Mouse (Mus musculus): ENCODE results near the gene Olfr1111. TPM values are rescaled to one million over a fixed set of nuclear protein-coding genes. Genes with fewer than 3 reads are reported as not detected.
"Not testable (repeated sequence)": the region's sequence is repeated elsewhere in the genome, so short reads cannot be mapped to it uniquely, and the experiment has no call there.

Gene Olfr1111
- not detected in 2 replicates for polyA plus RNA-seq (2015; fragmentation: Nextera tagmentation; extraction: Ambion mirVana)

GRCm38 (mm10) chr2:87152524-87152923, at the start of gene Olfr1111:
Gene Olfr1111, minus strand, starts transcription at chr2:87152624.
- no peak for DNase-seq
- no peak for TF ChIP-seq CTCF (IDR thresholded peaks at IDR 0.05; ENCODE audit: low read depth)
- TF ChIP-seq EP300 (IDR thresholded peaks at IDR 0.05; ENCODE audit: low read depth): no peak
- no peak for ATAC-seq
- Histone ChIP-seq H3K27me3 (ENCODE audit: insufficient read depth, low read length) (no peaks in the 10 kb centered on the region), H3K4me1 (ENCODE audit: insufficient read depth) (no peaks in the 10 kb centered on the region), H3K9me3 (ENCODE audit: low read length) (no peaks in the 10 kb centered on the region), H3K4me3 (ENCODE audit: low read depth, low read length) (no peak within 1 kb of the TSS), H3K27ac (ENCODE audit: low read depth) (no peak within 1 kb of the TSS), H3K9ac (replicated peaks) (no peak within 1 kb of the TSS), H3K4me2 (ENCODE audit: low read depth, low read length) (no peak within 1 kb of the TSS), H3K36me3 (replicated peaks; ENCODE audit: insufficient read depth, low read length) (no peaks in the 10 kb centered on the region)

DNA sequence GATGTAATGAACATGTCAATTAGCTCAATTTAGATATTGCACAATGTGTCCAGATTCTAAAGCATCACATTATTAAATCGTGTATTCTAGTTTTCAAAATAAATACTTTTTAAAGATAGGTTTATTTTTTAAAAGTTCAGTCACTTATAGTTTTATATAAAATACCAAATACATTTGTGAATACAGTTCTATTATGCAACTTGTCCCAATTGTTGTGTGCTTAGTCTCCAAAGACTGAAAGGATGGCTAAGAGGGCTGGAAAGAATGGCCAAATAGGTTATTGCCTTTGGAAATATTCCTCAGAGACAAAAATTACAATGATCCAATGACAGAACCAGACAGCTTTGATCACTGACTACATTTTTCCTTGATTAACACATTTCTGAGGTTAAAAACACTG, 35.1 kb upstream of the Olfr1111 start, which contains the start of gene Olfr1112:
Gene Olfr1112 (plus strand): TSS at position 301 of the 400 bp plus-strand sequence.
- WGBS (ENCODE audit: insufficient replicate concordance): 71% methylated on average over 1 of the region's 1 CpGs
- no peak within 1 kb of the TSS for H3K4me3 ChIP-seq (ENCODE audit: low read depth, low read length)
- no peak within 1 kb of the TSS for H3K27ac ChIP-seq (ENCODE audit: low read depth)
- no peaks in the 10 kb centered on the region for H3K9me3 ChIP-seq (ENCODE audit: low read length)
- H3K4me1 ChIP-seq (ENCODE audit: insufficient read depth): no peaks in the 10 kb centered on the region
- no peak within 1 kb of the TSS for H3K9ac ChIP-seq (replicated peaks)
- ATAC-seq (no peak), DNase-seq (no peak)
- no peaks in the 10 kb centered on the region for H3K27me3 ChIP-seq (ENCODE audit: insufficient read depth, low read length)
- H3K4me2 ChIP-seq (ENCODE audit: low read depth, low read length): no peak within 1 kb of the TSS
- TF ChIP-seq EP300 (IDR thresholded peaks at IDR 0.05; ENCODE audit: low read depth) (no peak), CTCF (IDR thresholded peaks at IDR 0.05; ENCODE audit: low read depth) (no peak)
- H3K36me3 ChIP-seq (replicated peaks; ENCODE audit: insufficient read depth, low read length): no peaks in the 10 kb centered on the region

GRCm38 (mm10) chr2:87167731-87168130, 15.3 kb upstream of the Olfr1111 start:
- H3K9ac ChIP-seq (replicated peaks); H3K4me1 ChIP-seq (ENCODE audit: insufficient read depth); H3K4me3 ChIP-seq (ENCODE audit: low read depth, low read length); H3K4me2 ChIP-seq (ENCODE audit: low read depth, low read length); H3K9me3 ChIP-seq (ENCODE audit: low read length); H3K27me3 ChIP-seq (ENCODE audit: insufficient read depth, low read length); H3K36me3 ChIP-seq (replicated peaks; ENCODE audit: insufficient read depth, low read length); DNase-seq; ATAC-seq; H3K27ac ChIP-seq (ENCODE audit: low read depth): not testable (repeated sequence)
- 72% methylated on average over 2 of the region's 2 CpGs for WGBS (ENCODE audit: insufficient replicate concordance)

GRCm38 (mm10) chr2:87140200-87140599, 12.2 kb downstream of the Olfr1111 start, which contains the start of gene Olfr1110:
Gene Olfr1110, minus strand, starts transcription at chr2:87140300.
- Histone ChIP-seq H3K27ac (ENCODE audit: low read depth) (no peak within 1 kb of the TSS), H3K36me3 (replicated peaks; ENCODE audit: insufficient read depth, low read length) (no peaks in the 10 kb centered on the region), H3K4me2 (ENCODE audit: low read depth, low read length) (no peak within 1 kb of the TSS), H3K9ac (replicated peaks) (no peak within 1 kb of the TSS), H3K9me3 (ENCODE audit: low read length) (no peaks in the 10 kb centered on the region), H3K4me3 (ENCODE audit: low read depth, low read length) (no peak within 1 kb of the TSS), H3K27me3 (ENCODE audit: insufficient read depth, low read length) (no peaks in the 10 kb centered on the region), H3K4me1 (ENCODE audit: insufficient read depth) (no peaks in the 10 kb centered on the region)
- WGBS (ENCODE audit: insufficient replicate concordance): 62% methylated on average over 1 of the region's 1 CpGs
- no peak for TF ChIP-seq CTCF (IDR thresholded peaks at IDR 0.05; ENCODE audit: low read depth)
- TF ChIP-seq EP300 (IDR thresholded peaks at IDR 0.05; ENCODE audit: low read depth): no peak
- no peak for DNase-seq
- ATAC-seq: no peak

DNA sequence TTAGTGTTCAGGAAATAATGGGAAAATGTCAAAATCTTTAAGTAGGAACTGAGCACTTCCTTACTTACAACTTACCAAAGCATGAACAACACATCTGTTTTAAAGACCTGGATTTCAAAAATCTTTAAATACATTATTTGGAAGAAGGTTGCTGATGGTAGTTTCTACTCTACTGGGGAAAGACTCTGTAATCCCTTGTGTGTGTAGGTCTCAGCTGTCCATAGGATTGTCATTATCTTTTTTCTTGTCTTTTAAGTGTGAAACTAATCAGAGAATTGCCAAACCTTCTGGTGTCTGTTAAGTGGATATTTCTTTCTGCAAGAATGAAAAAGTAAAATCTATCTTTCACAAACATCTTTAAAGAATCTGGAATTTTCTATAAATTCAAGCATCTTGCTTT, 38.0 kb downstream of the Olfr1111 start, which contains the start of gene Olfr259:
Gene Olfr259 (minus strand): TSS at position 101 of the 400 bp plus-strand sequence.
- no peaks in the 10 kb centered on the region for H3K4me1 ChIP-seq (ENCODE audit: insufficient read depth)
- H3K27ac ChIP-seq (ENCODE audit: low read depth): no peak within 1 kb of the TSS
- no peaks in the 10 kb centered on the region for H3K9me3 ChIP-seq (ENCODE audit: low read length)
- TF ChIP-seq EP300 (IDR thresholded peaks at IDR 0.05; ENCODE audit: low read depth) (no peak), CTCF (IDR thresholded peaks at IDR 0.05; ENCODE audit: low read depth) (no peak)
- no peak within 1 kb of the TSS for H3K9ac ChIP-seq (replicated peaks)
- H3K27me3 ChIP-seq (ENCODE audit: insufficient read depth, low read length): no peaks in the 10 kb centered on the region
- ATAC-seq: no peak
- no peak within 1 kb of the TSS for H3K4me2 ChIP-seq (ENCODE audit: low read depth, low read length)
- H3K4me3 ChIP-seq (ENCODE audit: low read depth, low read length): no peak within 1 kb of the TSS
- H3K36me3 ChIP-seq (replicated peaks; ENCODE audit: insufficient read depth, low read length): no peaks in the 10 kb centered on the region
- DNase-seq: no peak

Other genes with a start within 250 kb of the Olfr1111 start
- not detected in 2 replicates for gene Olfr1098, start 228.1 kb downstream of the Olfr1111 start, polyA plus RNA-seq (2015; fragmentation: Nextera tagmentation; extraction: Ambion mirVana)
- gene Olfr1099, start 191.9 kb downstream of the Olfr1111 start, polyA plus RNA-seq (2015; fragmentation: Nextera tagmentation; extraction: Ambion mirVana): not detected in 2 replicates
- not detected in 2 replicates for gene Olfr1100, start 172.7 kb downstream of the Olfr1111 start, polyA plus RNA-seq (2015; fragmentation: Nextera tagmentation; extraction: Ambion mirVana)
- not detected in 2 replicates for gene Olfr1101, start 161.4 kb downstream of the Olfr1111 start, polyA plus RNA-seq (2015; fragmentation: Nextera tagmentation; extraction: Ambion mirVana)
- gene Olfr1102, start 154.2 kb downstream of the Olfr1111 start, polyA plus RNA-seq (2015; fragmentation: Nextera tagmentation; extraction: Ambion mirVana): not detected in 2 replicates
- gene Olfr1104, start 125.5 kb downstream of the Olfr1111 start, polyA plus RNA-seq (2015; fragmentation: Nextera tagmentation; extraction: Ambion mirVana): not detected in 2 replicates
- gene Olfr1105, start 116.1 kb downstream of the Olfr1111 start, polyA plus RNA-seq (2015; fragmentation: Nextera tagmentation; extraction: Ambion mirVana): not detected in 2 replicates
- gene Olfr1106, start 100.4 kb downstream of the Olfr1111 start, polyA plus RNA-seq (2015; fragmentation: Nextera tagmentation; extraction: Ambion mirVana): not detected in 2 replicates
- not detected in 2 replicates for gene Olfr1107, start 76.8 kb downstream of the Olfr1111 start, polyA plus RNA-seq (2015; fragmentation: Nextera tagmentation; extraction: Ambion mirVana)
- gene Olfr1109, start 56.6 kb downstream of the Olfr1111 start, polyA plus RNA-seq (2015; fragmentation: Nextera tagmentation; extraction: Ambion mirVana): not detected in 2 replicates
- not detected in 2 replicates for gene Olfr259, start 38.1 kb downstream of the Olfr1111 start, polyA plus RNA-seq (2015; fragmentation: Nextera tagmentation; extraction: Ambion mirVana)
- not detected in 2 replicates for gene Olfr1110, start 12.3 kb downstream of the Olfr1111 start, polyA plus RNA-seq (2015; fragmentation: Nextera tagmentation; extraction: Ambion mirVana)
- gene Olfr1112, start 35.2 kb upstream of the Olfr1111 start, polyA plus RNA-seq (2015; fragmentation: Nextera tagmentation; extraction: Ambion mirVana): not detected in 2 replicates
- not detected in 2 replicates for gene Olfr1113, start 56.3 kb upstream of the Olfr1111 start, polyA plus RNA-seq (2015; fragmentation: Nextera tagmentation; extraction: Ambion mirVana)
- gene Olfr1115, start 95.4 kb upstream of the Olfr1111 start, polyA plus RNA-seq (2015; fragmentation: Nextera tagmentation; extraction: Ambion mirVana): not detected in 2 replicates
- not detected in 2 replicates for gene Olfr1116, start 114.9 kb upstream of the Olfr1111 start, polyA plus RNA-seq (2015; fragmentation: Nextera tagmentation; extraction: Ambion mirVana)
- not detected in 2 replicates for gene Olfr1118, start 155.0 kb upstream of the Olfr1111 start, polyA plus RNA-seq (2015; fragmentation: Nextera tagmentation; extraction: Ambion mirVana)
- not detected in 2 replicates for gene Olfr1120, start 202.2 kb upstream of the Olfr1111 start, polyA plus RNA-seq (2015; fragmentation: Nextera tagmentation; extraction: Ambion mirVana)
- gene Olfr1121, start 217.3 kb upstream of the Olfr1111 start, polyA plus RNA-seq (2015; fragmentation: Nextera tagmentation; extraction: Ambion mirVana): not detected in 2 replicates
- gene Olfr1122, start 233.2 kb upstream of the Olfr1111 start, polyA plus RNA-seq (2015; fragmentation: Nextera tagmentation; extraction: Ambion mirVana): not detected in 2 replicates

All from liver, postnatal 0 days (tissue).